Mouse (Mus musculus) hindbrain, embryonic 11.5 days (tissue): ENCODE measurements at regions not wholly inside any gene's neighbourhood (a gene's known extent, or its start where the extent isn't known, plus 50 kb on each side); places are given as distances from the start of the nearest gene placed in this dataset.

Experiments
- ATAC-seq: fragments of 200-750 bp; cut with Nextera tagmentation; 2 replicates; pipeline ENCODE4 v1.8.0; 2017; ENCODE audit warnings: mild to moderate bottlenecking, moderate TSS enrichment, moderate library complexity; ENCODE audit not compliant: low FRiP score
- DNase-seq: peaks from one replicate; pipeline ENCODE4 v3.0.0-alpha.2; 2015; ENCODE audit warnings: low spot score
- H3K27ac ChIP-seq: fragments of 300-500 bp; sonication (generic); 2 replicates; pipeline ENCODE4 v1.5.1; 2014; ENCODE audit warnings: mild to moderate bottlenecking, low read depth, low read length
- H3K27me3 ChIP-seq: fragments of 300-500 bp; sonication (generic); 2 replicates; pipeline ENCODE4 v1.6.1; 2014; ENCODE audit warnings: mild to moderate bottlenecking, low read length, moderate library complexity, mixed read lengths; ENCODE audit not compliant: control insufficient read depth, insufficient read depth
- H3K36me3 ChIP-seq: fragments of 300-500 bp; sonication (generic); 2 replicates; pipeline ENCODE4 v1.6.1; 2014; ENCODE audit warnings: mild to moderate bottlenecking, low read length, moderate library complexity, mixed read lengths; ENCODE audit not compliant: control insufficient read depth, insufficient read depth
- H3K4me1 ChIP-seq: fragments of 300-500 bp; sonication (generic); replicated peaks from 2 replicates; pipeline ENCODE4 v1.6.1; 2014; ENCODE audit warnings: low read length, mixed read lengths; ENCODE audit not compliant: control insufficient read depth, insufficient read depth
- H3K4me2 ChIP-seq: fragments of 300-500 bp; sonication (generic); replicated peaks from 2 replicates; pipeline ENCODE4 v1.6.1; 2014; ENCODE audit warnings: mild to moderate bottlenecking, low read depth, low read length
- H3K4me3 ChIP-seq: fragments of 300-500 bp; sonication (generic); 2 replicates; pipeline ENCODE4 v1.5.1; 2014; ENCODE audit warnings: low read depth, low read length
- H3K9ac ChIP-seq: fragments of 300-500 bp; sonication (generic); 2 replicates; pipeline ENCODE4 v1.6.1; 2014; ENCODE audit warnings: low read depth, low read length
- H3K9me3 ChIP-seq: fragments of 300-500 bp; sonication (generic); 2 replicates; pipeline ENCODE4 v1.6.1; 2016; ENCODE audit warnings: low read length; ENCODE audit not compliant: control insufficient read depth
- WGBS: fragments of 180-500 bp; shearing (Covaris S2); extraction: QIAGEN DNeasy Blood & Tissue Kit; methylation state at CpG from one replicate; pipeline ENCODE4 v1.1.7; 2014; 5-methylcytosine and 5-hydroxymethylcytosine counted together

DNA sequence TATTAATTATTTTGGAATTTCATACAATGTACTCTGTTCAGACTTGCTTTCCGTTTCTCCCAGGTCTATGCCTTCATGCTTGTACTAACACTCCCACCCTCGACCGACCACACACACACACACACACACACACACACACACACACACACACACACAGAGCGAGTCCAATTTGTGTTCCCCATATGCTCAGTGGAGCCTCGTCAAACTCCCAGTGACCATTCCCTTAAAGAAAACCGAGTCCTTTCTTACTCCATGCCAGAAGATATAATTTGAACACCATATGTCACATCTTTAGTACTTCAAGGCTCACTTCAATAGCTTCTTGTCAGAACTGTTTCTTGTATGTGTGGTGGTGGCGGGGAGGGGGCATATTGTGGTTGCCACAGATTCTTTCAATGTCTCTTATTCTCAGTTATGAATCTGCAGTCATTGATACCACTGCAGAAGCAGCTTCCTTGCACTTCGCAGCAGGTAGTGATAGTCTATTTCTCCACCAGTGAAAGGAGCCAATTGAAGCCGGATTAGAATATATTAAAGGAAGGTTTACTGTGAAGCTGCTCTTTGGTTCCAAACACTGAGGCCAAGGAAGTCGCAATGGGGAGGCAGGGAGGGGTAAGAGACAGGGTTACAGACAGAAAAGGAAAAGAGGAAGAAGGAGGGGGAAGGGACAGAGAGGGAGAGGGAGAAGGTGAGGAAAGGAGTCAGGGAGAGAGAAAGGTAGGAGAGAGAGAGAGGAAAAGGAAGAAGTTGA, 672.3 kb downstream of the Vgll3 start:
- 0 out of 2 replicates have a peak, but pooled peaks have one; percentile 28 for ATAC-seq
- H3K4me3 ChIP-seq, result no peak overlapping the region
- no peak for DNase-seq
- no peak overlapping the region for H3K9ac ChIP-seq
- H3K9me3 ChIP-seq, result no peaks in the 10 kb centered on the region
- no peaks in the 10 kb centered on the region for H3K27me3 ChIP-seq
- 66% methylated on average over 10 of the region's 10 CpGs for WGBS
- no peak overlapping the region for H3K4me2 ChIP-seq
- H3K36me3 ChIP-seq, result no peaks in the 10 kb centered on the region
- H3K4me1 ChIP-seq, result no peaks in the 10 kb centered on the region
- H3K27ac ChIP-seq, result no peak overlapping the region

DNA sequence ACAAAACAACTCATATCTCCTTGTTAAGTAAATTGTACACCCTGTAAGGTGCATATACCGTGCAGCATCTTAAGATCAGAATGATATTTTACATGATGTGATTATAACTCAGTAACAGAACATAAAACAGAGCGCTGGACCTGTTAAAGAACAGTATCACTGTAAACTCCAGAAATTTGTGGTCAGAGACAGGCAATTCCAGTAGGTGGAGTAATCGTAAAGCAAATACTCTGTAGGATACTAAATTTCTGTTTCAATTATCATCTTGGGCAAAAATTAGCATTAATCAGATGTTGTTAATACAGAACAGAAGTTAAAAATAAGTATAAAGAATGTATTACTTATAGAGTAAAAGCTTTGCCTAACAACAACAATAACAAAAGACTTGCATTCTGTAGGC, 680.5 kb downstream of the Vgll3 start:
- Histone ChIP-seq H3K4me2 (no peak overlapping the region), H3K27ac (no peak overlapping the region), H3K9me3 (no peaks in the 10 kb centered on the region), H3K36me3 (no peaks in the 10 kb centered on the region), H3K4me3 (no peak overlapping the region), H3K9ac (no peak overlapping the region), H3K4me1 (no peaks in the 10 kb centered on the region), H3K27me3 (no peaks in the 10 kb centered on the region)
- WGBS, result 81% methylated on average over 3 of the region's 3 CpGs
- no peak for ATAC-seq
- DNase-seq, result no peak
